Mouse (Mus musculus): ENCODE data around the gene Klf16.
"Not testable (repeated sequence)": the region's sequence is repeated elsewhere in the genome, so short reads cannot be mapped to it uniquely, and the experiment has no call there.

Klf16 gene

DNA sequence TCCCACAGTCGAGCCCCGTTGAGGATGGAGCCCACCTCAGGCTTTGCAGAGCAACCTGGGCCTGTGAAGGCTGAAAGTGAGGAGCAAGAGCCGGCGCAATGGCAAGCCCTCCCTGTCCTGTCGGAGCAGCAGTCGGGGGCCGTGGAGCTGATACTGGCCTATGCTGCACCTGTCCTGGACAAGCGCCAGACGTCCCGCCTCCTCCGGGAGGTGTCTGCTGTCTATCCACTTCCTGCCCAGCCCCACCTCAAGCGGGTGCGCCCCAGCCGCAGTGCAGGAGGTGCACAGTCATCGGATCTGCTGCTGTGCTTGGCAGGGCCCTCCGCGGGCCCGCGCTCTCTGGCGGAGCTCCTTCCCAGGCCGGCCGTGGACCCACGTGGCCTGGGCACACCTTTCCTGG, 29.2 kb upstream of the Klf16 start:
- no peak for DNase-seq (ENCODE audit: low spot score in 2 of 2)

DNA sequence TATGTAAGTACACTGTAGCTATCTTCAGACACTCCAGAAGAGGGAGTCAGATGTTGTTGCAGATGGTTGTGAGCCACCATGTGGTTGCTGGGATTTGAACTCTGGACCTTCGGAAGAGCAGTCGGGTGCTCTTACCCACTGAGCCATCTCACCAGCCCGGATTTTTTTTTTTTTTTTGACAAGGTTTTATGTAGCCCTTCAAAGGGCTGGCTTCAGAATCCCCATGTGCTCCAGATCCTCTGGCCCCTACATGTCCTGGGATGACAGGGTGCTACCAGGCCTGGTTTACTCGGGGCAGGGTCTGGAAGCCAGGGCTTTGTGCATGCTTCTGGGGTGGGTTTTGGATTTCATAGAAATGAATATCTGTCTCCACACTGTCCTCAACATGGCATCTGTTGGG, 28.6 kb upstream of the Klf16 start, which contains the start of gene Gm49322:
Gene Gm49322 (plus strand): TSS at position 301 of the 400 bp plus-strand sequence.
- not testable (repeated sequence) for DNase-seq (ENCODE audit: low spot score in 2 of 2)

DNA sequence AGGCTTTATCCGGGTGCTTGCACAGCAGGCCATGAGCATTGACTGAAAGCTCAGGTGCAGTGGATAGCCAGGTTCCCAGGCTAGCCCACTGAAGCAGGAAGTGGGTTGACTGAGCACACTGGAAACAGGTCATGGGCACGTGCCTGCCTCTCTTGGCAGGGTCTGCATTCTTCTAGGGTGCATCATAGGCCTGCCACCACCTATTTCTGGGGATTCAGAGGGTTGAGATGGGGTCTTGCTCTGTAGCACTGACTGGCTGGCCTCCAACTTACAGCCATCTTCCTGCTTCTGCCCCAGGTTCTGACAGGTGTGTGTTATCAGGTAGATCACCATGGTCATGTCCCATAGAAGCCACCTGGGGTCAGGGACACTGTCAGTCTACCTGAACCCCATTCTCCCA, 27.9 kb upstream of the Klf16 start:
- no peak for DNase-seq (ENCODE audit: low spot score in 2 of 2)

DNA sequence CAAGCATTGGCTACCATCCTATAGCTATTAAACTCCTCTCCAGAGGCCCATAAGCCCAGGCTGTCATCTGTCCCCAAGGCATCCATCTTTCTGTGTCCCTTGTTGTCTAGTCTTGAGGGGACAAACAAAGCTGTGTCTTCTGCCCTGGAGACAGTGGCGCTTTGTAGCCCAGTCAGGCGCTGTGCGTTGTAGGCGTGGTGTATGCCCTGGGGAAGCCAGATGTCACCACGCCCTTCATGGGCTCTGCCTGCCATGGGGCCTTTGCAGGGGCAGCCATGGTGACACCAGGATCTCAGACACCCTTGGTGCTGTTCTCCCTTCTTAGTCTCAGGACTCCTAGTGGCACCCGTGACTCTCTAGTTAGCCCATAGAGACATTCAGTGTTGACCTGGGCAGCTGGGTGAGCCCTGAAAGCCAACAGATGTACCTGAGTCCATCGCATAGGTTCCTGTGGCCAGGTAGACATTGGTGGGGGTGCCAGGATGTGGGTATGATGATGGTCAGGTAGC, 26.9 kb upstream of the Klf16 start:
- DNase-seq (ENCODE audit: low spot score in 2 of 2): peak; percentile 45 to 68

DNA sequence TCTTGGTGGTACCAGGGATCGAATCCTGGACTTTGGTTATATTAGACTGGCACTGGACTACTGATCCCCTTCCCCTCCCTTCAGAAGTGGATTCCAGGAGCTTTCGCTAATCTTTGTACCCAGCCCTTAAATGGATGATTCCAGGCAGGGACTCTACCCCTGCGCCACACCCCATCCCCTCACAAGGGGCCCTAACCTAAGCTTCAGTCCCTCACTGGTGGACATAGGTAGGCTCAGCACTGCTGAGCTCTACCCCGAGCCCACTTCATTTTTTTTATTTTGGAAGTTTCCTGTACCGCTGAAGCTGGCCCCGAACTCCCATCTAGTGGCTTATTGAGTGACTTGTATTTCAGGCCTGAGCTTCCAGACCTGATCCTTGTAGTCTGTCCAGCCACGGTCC, 26.2 kb upstream of the Klf16 start:
- no peak for DNase-seq (ENCODE audit: low spot score in 2 of 2)

DNA sequence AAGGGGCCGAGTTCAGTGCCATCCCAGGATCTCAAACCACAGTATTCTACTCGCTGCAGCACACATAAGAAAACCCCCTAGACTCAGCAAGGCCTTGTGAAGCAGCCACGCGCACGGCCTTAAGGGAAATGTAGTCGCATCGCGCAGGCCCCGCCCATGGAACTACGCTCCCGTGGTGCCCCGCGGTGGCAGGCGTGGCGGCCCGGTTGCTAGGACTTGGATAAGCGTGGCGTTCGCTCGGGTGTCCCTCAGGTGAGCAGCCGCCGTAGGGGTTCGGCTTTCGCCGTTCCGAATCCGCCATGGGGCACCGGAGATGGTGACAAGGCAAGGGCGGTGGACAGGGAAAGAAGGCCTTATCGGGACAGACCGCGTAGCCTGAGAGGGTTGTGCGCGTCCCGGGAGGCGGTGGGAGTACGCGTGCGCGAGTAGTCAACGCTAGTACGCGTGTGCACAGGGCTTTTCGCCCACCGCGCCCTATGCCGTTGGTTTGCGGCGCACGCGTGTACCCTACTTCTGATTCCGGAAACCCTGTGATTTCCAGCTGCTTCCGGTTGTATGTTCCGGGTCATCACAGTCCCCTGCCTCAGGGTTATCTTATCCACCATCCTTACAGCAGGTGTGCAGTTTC, 25.7 kb upstream of the Klf16 start, which contains the start of the genes Scamp4 and Adat3:
Gene Scamp4 (plus strand): TSS at position 175 of the 628 bp plus-strand sequence.
Gene Adat3 (plus strand): TSS at position 183 of the 628 bp plus-strand sequence.
- peak; percentile 87 to 90 for DNase-seq (ENCODE audit: low spot score in 2 of 2)

DNA sequence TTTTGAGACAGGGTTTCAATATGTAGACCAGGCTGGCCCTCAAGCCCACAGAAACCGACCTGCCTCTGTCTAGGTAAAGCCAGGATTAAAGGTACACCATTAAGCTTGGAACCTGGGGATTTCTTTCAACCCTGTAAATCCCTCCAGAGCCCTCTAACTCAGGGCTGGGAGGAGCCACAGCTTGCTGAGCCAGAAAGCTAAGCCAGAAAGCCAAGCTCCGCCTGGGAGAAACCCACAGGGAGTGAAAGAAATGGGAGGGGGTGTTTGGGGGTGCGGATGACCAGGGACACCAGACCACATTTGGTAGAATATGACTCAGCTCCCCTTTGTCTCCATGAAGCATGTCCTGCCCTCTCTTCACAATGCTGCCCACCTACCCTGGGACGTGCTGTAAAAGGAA, 19.2 kb upstream of the Klf16 start:
- DNase-seq (ENCODE audit: low spot score in 2 of 2): no peak

DNA sequence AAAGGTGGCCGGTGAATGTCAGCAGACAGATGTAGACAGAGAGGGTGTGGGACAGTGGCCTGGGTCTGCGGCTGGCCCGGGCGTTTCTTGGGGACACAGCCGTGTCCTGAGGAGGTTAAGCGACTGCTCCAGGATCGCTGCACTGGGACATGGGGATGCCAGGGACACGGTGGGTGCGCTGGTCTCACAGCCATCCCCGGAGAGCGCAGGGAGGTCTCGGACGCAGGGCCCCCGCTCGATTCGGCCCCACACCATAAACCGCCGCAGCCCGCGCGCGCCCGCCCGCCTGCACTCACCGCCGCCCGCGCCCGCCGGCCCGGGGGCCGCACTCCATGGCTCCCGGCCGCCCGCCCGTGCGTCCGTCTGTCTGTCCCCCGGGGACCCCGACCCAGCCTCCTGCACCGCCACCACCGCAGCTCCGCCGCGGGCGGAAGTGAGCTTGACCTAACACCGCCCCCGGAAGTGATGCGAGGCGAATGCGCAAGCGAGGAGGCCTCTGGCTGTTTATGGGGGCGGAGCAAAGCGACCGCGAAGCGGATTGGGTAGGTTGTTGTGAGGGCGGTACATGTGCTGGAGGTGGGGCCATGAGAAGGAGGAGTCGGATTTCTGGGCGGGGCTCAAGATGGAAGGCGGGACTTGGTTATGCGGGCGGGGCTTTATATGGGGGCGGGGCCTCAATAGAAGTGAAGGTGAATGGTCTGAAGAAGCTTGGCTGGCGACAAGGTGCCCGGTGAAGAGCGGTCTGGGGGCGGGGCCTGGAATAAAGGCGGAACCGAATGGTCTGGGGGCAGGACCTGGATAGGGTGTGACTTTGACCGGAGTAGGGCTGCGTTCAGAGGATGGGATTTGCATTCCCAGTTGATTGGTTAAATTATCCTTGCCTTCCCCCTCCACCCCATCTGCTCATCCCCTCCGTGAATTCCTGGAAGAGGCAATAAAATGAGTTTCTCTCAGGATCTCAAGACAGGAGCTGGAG, 13.0 kb upstream of the Klf16 start, which contains the start of gene Abhd17a:
Gene Abhd17a (minus strand): TSS at position 463 of the 976 bp plus-strand sequence.
- peak; percentile 88 to 94 for DNase-seq (ENCODE audit: low spot score in 2 of 2)

DNA sequence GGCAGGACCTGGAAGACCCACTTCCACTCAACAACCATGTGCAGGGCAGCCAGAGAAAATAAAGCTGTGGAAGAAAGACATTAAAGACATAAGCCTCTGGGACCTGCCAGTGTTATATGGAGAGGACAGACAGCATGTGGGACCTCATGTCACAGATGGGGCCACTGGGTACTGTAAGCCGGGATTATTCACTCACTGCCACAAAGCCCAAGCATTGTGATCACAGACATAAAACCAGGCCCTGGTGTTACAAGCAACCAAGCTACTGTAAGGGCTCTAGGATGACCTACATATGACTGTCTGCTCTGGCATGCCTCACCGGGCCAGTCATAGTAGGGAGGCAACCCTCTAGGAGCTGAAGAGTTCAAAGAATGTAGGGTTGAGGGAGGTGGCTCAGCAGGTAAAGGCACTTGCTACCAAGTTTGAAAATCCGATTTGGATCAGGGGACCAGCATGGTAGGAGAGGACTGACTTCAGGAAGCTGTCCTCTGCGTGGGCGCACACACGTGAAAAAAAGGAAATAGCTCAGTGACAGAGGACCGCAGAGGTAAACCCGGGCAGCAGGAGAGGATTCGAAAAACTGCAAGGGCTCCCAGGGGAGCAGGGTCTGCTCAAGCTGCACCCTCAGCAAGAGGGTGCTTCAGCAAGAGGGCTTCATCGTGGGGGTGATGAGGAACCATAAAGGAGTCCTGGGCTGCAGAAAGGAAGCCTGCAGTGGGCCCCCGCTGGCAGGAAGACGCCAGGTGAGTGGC, 12.2 kb upstream of the Klf16 start:
- DNase-seq (ENCODE audit: low spot score in 2 of 2): peak; percentile 42 to 55

DNA sequence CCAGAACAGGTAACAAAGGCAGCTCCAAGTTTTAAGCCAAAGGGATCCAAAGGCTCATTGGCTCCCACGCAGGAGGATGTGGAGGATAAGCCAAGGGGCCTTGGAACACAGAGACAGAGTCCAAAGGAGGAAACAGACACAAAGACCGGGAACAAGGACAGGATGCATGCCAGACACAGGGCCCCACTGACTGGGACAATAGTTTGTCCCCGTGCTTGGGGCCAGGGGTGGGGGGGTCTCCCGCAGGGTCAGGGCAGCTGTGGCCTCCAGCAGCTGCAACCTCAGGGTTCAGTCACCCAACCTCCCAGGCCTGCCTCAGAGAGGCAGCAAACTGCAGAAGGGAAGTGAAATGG, 10.2 kb upstream of the Klf16 start:
- no peak for DNase-seq (ENCODE audit: low spot score in 2 of 2)

DNA sequence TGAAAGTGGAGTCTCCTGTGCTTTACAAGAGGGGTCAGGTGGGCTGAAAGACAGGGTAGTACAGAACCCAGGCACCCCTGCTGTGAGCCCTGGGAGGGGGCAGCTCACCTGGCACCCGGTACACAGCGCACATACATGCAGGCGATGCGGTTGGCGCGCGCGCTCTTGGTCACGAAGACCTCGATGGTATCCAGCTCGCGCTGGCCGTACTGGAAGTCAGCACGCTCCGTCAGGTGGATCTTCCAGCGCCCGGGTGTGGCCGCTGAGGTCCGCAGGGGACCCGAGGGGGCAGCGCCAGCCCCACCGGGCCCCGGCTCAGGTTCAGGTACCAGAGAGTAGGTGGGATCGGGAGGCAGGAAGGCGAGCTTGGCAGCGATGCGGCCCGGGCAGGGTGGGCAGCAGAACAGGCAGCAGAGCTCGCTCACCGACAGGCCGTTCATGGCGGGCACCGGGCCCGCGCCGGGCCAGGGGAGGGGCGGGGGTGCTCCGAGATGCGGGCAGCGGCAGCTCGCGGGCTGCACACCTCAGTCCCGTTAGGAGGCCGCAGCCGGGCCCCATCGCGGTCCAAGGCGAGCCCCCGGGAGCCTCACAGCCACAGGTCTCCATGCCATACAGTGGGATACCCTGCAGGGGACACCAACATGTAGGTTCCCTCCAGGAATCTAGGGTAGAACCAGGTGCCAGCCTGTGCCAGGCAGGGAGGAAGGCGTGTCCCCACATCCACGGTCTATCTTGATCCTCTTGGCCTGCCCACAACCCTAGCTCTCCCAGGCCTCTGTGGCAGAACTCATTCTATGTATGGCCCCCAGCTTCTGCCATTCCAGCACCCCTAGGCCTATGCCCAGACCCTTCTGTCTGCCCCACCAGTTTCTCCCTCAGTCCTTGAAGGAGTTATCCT, 9.5 kb upstream of the Klf16 start:
- DNase-seq (ENCODE audit: low spot score in 2 of 2): no peak

DNA sequence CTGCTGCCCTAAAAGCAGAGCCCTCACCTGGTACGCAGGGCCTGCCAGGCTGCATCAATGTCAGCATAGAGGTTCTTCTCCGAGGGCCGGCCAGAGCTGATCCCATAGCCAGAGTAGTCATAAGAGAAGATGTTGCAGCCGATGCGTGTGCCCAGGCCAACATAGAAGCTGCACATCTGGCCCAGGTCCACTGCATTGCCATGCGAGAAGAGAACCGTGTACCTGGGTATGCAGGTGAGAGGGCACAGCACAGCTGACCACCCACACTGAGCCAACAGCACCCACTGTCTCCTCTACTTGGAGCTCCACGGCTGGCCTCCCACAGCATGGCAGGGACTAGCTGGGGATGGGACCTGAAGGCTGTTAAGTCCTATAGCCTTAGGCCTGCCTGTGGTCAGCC, 8.5 kb upstream of the Klf16 start:
- no peak for DNase-seq (ENCODE audit: low spot score in 2 of 2)

DNA sequence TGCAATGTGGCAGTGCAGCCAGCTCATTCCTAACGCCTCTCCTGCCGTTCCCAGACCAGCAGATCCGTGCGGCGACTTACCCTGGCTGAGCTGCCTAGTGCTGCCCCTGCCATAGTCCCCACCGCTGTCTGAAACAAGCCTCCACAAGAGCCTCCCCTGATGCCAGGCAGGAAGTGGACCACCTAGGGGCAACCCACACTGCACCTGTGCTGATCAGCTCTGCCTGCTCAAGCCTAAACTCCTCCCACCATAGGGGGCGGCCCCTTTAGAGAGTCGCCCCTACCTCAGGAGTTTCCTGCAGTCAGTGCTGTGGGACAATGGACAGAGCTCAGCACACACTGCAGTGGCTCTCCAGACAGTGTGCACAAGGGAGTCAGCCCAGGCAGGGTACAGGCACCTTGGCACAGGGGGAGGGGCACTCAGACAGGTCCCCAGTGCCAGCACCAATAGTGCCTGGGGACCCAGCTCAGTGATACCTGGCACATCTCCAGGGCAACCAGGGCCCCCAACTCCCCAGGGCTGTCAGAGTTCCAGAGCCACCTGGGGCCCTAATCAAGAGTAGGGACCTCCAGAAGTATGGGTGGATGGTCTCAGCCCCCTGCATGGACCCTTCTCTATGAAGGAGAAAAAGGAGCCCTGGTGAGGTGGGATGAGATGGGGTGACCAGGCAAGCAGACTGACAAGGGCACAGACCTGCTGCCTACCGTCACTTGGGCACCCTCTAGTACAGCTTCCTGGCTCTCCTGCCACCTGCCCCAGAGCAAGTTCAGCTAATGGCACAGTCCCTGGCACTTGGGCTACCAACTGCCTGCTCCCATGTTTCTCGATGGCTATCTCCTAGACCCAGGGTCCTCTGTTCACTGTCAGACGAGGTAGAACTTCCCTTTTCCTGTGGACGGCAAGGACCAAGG, 7.8 kb upstream of the Klf16 start:
- no peak for DNase-seq (ENCODE audit: low spot score in 2 of 2)

DNA sequence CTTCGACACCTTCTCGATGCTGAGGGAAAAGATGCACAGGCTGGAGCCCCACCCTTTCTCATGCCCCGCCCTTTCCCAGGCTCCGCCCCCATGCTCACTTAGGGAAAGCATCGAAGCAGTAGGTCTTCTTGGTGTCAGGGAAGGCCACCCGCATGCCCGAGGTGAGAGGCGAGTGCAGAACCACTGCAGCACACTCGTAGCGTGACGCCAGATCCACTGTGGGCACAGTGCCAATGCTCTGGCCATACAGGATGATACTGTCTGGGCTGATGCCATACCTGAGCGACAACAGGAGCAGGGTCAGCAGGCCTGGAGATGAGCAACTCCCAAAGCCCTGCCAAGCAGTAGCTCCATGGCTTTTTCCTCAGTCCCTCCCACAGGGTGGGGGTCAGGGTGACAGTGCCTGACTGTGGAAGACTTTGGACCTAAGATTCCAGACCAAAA, 6.9 kb upstream of the Klf16 start:
- no peak for DNase-seq (ENCODE audit: low spot score in 2 of 2)

DNA sequence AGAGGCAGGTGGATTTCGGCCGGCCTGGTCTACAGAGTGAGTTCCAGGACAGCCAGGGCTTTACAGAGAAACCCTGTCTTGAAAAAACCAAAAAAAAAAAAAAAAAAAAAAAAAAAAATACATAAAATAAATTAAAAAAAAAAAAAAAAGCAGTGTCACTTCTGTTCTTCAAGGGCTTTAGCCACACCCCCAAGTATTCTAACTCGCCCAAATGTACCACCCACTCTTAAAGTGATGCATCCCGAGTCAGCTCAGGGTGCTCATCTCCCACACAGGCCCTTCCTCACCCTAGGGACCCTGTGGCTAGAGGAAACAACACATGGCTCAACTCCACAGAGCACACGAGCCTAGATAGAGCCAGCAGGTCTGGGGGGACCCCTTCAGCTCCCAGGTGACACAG, 5.9 kb upstream of the Klf16 start:
- no peak for DNase-seq (ENCODE audit: low spot score in 2 of 2)

DNA sequence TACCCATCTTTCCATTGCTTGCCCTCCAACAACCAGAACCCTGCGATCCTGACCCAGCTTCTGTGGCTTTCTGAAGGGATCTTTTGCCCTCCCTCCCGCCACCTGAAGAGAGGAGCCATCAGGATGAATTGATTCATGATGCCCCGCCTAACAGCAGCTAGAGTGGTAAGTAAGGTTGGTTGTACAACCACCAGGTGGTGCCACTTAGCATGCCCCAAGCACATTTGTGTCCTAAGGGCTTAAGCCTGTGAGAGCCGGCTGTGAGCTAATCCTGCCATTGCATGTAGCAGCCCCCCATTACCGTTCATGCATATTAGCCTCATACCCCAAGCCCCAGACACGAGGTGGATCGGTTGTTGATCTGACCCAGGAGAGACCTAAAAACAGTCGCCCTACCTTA, 1.8 kb upstream of the Klf16 start:
- DNase-seq (ENCODE audit: low spot score in 2 of 2): peak; percentile 60 to 78

DNA sequence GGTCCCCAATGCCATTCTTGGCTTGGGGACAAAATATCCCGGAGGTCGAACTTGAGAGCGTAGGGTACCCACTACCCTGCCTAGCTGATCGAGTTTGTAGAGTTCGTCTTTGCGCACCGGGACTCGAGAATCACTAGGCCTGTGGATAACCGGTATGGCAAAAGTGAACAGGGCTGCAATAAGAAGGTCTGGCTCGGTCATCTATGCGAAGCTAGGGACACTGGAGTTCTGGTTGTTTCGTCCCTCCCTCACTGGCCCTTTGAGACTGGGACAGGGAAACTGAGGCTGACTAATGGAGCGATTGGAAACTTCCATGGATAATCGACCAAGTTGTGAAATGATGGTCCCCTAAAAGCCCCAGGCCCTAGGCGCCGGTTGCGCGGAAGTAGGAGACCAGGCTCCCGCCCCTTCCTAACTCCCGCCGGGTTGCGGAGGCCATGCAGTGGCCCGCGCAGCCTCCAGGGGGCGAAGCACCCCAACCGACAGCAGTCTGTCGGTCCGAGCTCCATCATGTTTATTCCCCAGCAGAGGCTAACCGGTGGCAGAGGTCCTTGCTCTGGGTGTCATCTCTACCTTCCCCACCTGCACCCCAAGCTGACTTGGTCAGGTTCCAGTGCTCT, 1.1 kb upstream of the Klf16 start:
- DNase-seq (ENCODE audit: low spot score in 2 of 2): peak; percentile 80 to 84

DNA sequence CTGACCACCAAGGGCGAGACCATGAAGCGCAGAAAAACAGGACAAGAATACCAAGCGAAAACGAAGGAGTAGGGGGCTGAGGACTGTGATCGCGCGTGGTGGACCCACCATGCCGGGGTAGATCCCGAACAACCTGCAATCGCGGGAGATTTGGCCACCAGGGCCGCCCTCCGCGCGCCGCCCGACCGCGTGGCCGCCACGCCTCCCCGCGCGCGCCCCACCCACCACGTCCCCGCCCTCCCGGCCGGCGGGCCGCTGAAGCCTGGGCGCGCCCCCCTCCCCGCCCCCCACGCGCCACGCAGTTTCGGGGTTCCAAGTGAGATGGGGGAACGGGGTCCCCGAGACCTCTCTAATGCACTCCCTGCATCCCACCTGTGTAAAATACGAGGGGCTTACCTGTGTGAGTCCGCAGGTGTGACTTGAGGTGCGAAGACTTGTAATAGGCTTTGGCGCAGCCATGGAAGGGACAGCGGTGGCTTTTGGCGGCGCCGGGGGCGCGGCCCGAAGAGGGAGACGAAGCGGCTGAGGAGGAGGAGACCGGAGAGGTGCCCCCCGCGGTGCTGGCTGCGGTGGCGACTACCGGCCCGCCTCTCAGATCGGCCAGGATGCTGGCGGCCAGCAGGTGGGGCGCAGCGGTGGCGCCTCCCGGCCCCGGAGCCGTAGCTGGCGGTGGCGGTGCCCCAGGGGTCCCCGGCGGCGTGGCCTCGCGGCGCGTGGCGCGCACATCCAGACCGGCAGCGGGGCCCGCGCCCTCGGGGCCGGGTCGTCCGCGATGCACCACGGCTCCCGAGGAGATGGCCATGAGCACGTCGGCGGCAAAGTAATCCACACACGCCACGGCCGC, 548 bp downstream of the Klf16 start:
- DNase-seq (ENCODE audit: low spot score in 2 of 2): peak; percentile 55 to 69

Data from spleen, postnatal 14 days (tissue).